Mouse (Mus musculus): Measurements from ENCODE around the gene Tirap. TPM values are rescaled to one million over a fixed set of nuclear protein-coding genes. Genes with fewer than 3 reads are reported as not detected.

The Tirap gene
- total and polyA plus RNA-seq, 2 experiments from 2014 or later, result 5.5 to 13.2 TPM

DNA sequence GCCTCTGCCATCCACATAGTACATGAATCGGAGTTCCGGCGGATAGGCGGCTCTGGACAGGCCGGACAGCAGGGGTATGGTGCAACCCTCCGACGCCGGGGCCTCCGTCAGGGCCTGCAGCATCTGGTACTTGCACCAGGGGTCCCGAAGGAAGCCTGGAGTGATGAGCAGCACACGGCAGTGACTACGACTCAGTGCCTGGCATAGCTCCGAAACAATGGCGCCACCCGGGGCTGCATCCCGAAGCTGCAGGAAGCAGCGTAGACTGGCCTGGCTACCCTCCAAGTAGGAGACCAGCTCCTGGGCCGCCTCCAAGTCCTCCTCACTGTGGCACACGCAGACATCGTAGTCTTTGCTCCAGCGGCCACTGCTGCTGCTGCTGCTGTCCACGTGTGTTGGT is 11.4 kb downstream of the Tirap start:
- Histone ChIP-seq H3K4me3 (ENCODE audit: low read depth, low read length) (no peak overlapping the region), H3K9ac (replicated peaks; ENCODE audit: low read depth, low read length) (no peak overlapping the region), H3K4me1 (ENCODE audit: control insufficient read depth, insufficient read depth) (no peaks in the 10 kb centered on the region), H3K36me3 (replicated peaks; ENCODE audit: control insufficient read depth, insufficient read depth, low read length) (peaks cover 20% of the 10 kb centered on the region), H3K27ac (ENCODE audit: low read depth) (no peak overlapping the region), H3K9me3 (replicated peaks; ENCODE audit: control insufficient read depth, low read length) (no peaks in the 10 kb centered on the region), H3K4me2 (ENCODE audit: low read depth, low read length) (peak overlapping the region; percentile 14), H3K27me3 (ENCODE audit: control insufficient read depth, insufficient read depth, low read length) (no peaks in the 10 kb centered on the region)
- ATAC-seq (ENCODE audit: insufficient read depth, low read depth) (peak; percentile 72; the same call in 1 of the 2 replicates), DNase-seq (ENCODE audit: low spot score) (peak; percentile 65)
- TF ChIP-seq EP300 (IDR thresholded peaks at IDR 0.05; ENCODE audit: low read depth) (no peak), CTCF (IDR thresholded peaks at IDR 0.05; ENCODE audit: low read depth) (no peak)
- whole genome bisulfite sequencing, result 45% methylated on average over 22 of the region's 22 CpGs

DNA sequence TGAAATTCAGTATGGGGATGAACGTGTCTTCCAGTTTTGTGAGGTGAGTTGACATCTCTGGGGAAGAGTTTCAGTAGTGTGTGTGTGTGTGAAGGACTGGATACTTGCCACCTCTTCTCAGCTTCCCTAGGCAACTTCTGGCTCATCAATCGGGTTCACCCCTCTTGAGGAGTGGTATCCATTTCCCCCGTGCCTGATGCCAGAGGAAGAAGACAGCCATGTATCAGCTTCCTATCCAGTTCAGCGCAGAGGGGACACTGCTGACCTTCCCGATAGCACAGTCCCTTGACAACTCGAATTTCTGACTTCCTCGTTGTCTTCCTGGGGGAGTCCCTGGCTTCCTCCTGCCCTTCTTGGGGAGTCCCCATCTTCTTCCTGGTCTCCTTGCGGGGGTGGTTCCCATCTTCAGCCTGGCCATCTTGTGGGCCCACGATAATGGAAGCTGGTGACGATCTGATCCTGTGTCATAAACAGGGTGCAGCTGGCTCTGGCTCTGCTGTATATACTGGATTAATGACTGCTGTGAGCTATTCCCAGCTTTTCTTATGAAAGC is 12.7 kb downstream of the Tirap start:
- WGBS, result 78% methylated on average over 10 of the region's 10 CpGs
- ATAC-seq (ENCODE audit: insufficient read depth, low read depth), result no peak
- H3K4me1 ChIP-seq (ENCODE audit: control insufficient read depth, insufficient read depth), result no peaks in the 10 kb centered on the region
- TF ChIP-seq EP300 (IDR thresholded peaks at IDR 0.05; ENCODE audit: low read depth) (no peak), CTCF (IDR thresholded peaks at IDR 0.05; ENCODE audit: low read depth) (no peak)
- DNase-seq (ENCODE audit: low spot score), result no peak
- H3K4me3 ChIP-seq (ENCODE audit: low read depth, low read length), result no peak overlapping the region
- H3K9me3 ChIP-seq (replicated peaks; ENCODE audit: control insufficient read depth, low read length), result no peaks in the 10 kb centered on the region
- peaks cover 20% of the 10 kb centered on the region for H3K36me3 ChIP-seq (replicated peaks; ENCODE audit: control insufficient read depth, insufficient read depth, low read length)
- H3K4me2 ChIP-seq (ENCODE audit: low read depth, low read length), result no peak overlapping the region
- H3K27ac ChIP-seq (ENCODE audit: low read depth), result no peak overlapping the region
- H3K27me3 ChIP-seq (ENCODE audit: control insufficient read depth, insufficient read depth, low read length), result no peaks in the 10 kb centered on the region
- no peak overlapping the region for H3K9ac ChIP-seq (replicated peaks; ENCODE audit: low read depth, low read length)

DNA sequence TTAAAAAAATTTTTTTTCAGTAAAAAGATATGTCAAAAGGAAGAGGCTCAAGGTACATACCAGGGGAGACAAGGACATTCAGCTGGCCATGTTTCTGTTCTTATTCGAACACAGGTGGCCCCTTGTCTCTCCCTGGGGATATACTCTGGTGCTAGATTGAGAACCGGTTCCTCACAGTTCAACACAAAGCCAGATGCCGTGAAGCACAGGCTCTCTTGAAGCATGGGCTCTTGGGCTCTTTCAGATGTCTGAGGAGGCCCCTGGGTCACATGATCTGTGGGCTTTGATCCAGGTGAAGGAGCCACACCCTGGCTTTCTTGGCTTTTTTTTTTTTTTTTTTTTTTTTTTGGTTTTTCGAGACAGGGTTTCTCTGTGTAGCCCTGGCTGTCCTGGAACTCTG is 13.7 kb downstream of the Tirap start:
- 73% methylated on average over 4 of the region's 4 CpGs for WGBS
- Histone ChIP-seq H3K27ac (ENCODE audit: low read depth) (no peak overlapping the region), H3K27me3 (ENCODE audit: control insufficient read depth, insufficient read depth, low read length) (no peaks in the 10 kb centered on the region), H3K4me2 (ENCODE audit: low read depth, low read length) (no peak overlapping the region), H3K36me3 (replicated peaks; ENCODE audit: control insufficient read depth, insufficient read depth, low read length) (peaks cover 18% of the 10 kb centered on the region), H3K9ac (replicated peaks; ENCODE audit: low read depth, low read length) (no peak overlapping the region), H3K4me1 (ENCODE audit: control insufficient read depth, insufficient read depth) (no peaks in the 10 kb centered on the region), H3K4me3 (ENCODE audit: low read depth, low read length) (no peak overlapping the region), H3K9me3 (replicated peaks; ENCODE audit: control insufficient read depth, low read length) (no peaks in the 10 kb centered on the region)
- TF ChIP-seq CTCF (IDR thresholded peaks at IDR 0.05; ENCODE audit: low read depth), result no peak
- no peak for TF ChIP-seq EP300 (IDR thresholded peaks at IDR 0.05; ENCODE audit: low read depth)
- ATAC-seq (ENCODE audit: insufficient read depth, low read depth) (no peak), DNase-seq (ENCODE audit: low spot score) (no peak)

DNA sequence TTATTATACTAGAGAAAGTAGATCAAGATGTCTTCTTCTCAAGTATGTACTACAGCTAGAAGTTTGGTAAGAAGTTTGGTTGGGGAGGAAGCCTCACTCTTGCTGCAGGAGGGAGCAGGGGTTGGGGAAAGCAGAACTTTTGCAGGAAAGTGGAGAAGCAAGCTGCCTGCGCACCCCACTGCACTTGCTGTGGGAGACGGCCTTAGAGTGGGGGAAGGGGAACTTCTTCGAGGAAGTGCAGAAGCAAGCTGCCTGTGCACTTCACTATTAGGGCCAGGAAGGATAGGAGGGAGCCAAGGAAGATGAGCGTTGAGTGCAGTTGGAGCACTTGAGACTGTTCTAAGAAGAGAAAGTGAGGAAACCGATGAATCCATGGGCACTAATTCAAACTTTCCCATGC is 16.7 kb downstream of the Tirap start:
- ATAC-seq (ENCODE audit: insufficient read depth, low read depth), result no peak

DNA sequence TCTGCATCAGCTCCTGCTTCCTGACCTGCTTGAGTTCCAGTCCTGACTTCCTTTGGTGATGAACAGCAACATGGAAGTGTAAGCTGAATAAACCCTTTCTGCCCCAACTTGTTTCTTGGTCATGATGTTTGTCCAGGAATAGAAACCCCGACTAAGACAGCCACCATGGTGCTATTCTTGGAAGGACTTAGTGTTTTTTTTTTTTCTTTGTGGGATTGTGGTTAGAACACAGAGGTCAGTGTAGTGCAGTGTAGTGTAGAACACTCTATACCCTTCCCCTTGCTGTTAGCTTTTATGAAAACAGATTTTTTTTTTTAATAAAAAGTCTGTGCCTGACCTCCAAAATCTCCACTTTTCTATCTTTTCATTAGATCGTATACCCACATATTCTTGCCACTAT is 17.3 kb downstream of the Tirap start:
- no peak for TF ChIP-seq EP300 (IDR thresholded peaks at IDR 0.05; ENCODE audit: low read depth)
- no peak for TF ChIP-seq CTCF (IDR thresholded peaks at IDR 0.05; ENCODE audit: low read depth)
- ATAC-seq (ENCODE audit: insufficient read depth, low read depth), result no peak
- Histone ChIP-seq H3K27ac (ENCODE audit: low read depth) (no peak overlapping the region), H3K4me3 (ENCODE audit: low read depth, low read length) (no peak overlapping the region), H3K4me1 (ENCODE audit: control insufficient read depth, insufficient read depth) (no peaks in the 10 kb centered on the region), H3K9ac (replicated peaks; ENCODE audit: low read depth, low read length) (no peak overlapping the region), H3K27me3 (ENCODE audit: control insufficient read depth, insufficient read depth, low read length) (no peaks in the 10 kb centered on the region), H3K4me2 (ENCODE audit: low read depth, low read length) (no peak overlapping the region), H3K9me3 (replicated peaks; ENCODE audit: control insufficient read depth, low read length) (no peaks in the 10 kb centered on the region), H3K36me3 (replicated peaks; ENCODE audit: control insufficient read depth, insufficient read depth, low read length) (no peaks in the 10 kb centered on the region; the same call in 1 of the 2 replicates)
- no peak for DNase-seq (ENCODE audit: low spot score)
- WGBS, result 47% methylated on average over 2 of the region's 2 CpGs

More for the DNA sequence above, 16.7 kb downstream of the Tirap start:
- 69% methylated on average over 5 of the region's 5 CpGs for WGBS
- H3K27me3 ChIP-seq (ENCODE audit: control insufficient read depth, insufficient read depth, low read length), result no peaks in the 10 kb centered on the region
- H3K4me3 ChIP-seq (ENCODE audit: low read depth, low read length), result no peak overlapping the region
- no peaks in the 10 kb centered on the region for H3K4me1 ChIP-seq (ENCODE audit: control insufficient read depth, insufficient read depth)
- no peaks in the 10 kb centered on the region; the same call in 1 of the 2 replicates for H3K36me3 ChIP-seq (replicated peaks; ENCODE audit: control insufficient read depth, insufficient read depth, low read length)
- no peak overlapping the region for H3K9ac ChIP-seq (replicated peaks; ENCODE audit: low read depth, low read length)
- TF ChIP-seq EP300 (IDR thresholded peaks at IDR 0.05; ENCODE audit: low read depth) (no peak), CTCF (IDR thresholded peaks at IDR 0.05; ENCODE audit: low read depth) (no peak)
- no peak overlapping the region for H3K27ac ChIP-seq (ENCODE audit: low read depth)
- no peak for DNase-seq (ENCODE audit: low spot score)
- H3K9me3 ChIP-seq (replicated peaks; ENCODE audit: control insufficient read depth, low read length), result no peaks in the 10 kb centered on the region
- H3K4me2 ChIP-seq (ENCODE audit: low read depth, low read length), result no peak overlapping the region

DNA sequence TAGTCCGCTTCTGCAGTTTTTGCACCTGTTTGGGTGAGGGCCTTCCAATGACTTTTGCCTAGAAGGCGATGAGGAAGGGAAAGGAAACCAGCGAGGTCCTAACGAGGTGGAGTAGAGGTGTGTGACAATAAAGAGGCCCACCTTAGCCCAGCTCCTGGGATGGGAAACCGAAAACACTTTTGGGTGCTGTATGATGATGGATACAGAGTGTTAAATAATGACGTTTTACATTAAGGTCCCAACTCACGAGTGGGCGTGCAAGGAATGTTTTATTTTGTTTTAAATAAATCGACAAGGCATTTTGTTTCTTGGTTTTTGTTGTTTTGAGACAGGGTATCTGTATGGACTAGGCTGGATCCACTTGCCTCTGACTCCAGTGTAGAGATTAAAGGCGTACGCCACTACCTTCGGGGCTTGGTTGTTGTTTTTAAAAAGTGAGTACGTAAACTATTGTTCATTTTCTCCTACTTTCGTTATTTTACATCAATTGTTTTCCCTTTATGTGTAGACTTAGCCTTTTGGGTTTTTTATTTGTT is 23.9 kb downstream of the Tirap start:
- H3K9me3 ChIP-seq (replicated peaks; ENCODE audit: control insufficient read depth, low read length), result no peaks in the 10 kb centered on the region
- no peaks in the 10 kb centered on the region for H3K36me3 ChIP-seq (replicated peaks; ENCODE audit: control insufficient read depth, insufficient read depth, low read length)
- ATAC-seq (ENCODE audit: insufficient read depth, low read depth), result 0 out of 2 replicates have a peak, but pooled peaks have one; percentile 6
- no peaks in the 10 kb centered on the region for H3K27me3 ChIP-seq (ENCODE audit: control insufficient read depth, insufficient read depth, low read length)
- 41% methylated on average over 14 of the region's 14 CpGs for WGBS
- peak overlapping the region; percentile 77 for H3K4me2 ChIP-seq (ENCODE audit: low read depth, low read length)
- no peak for DNase-seq (ENCODE audit: low spot score)
- no peak overlapping the region for H3K27ac ChIP-seq (ENCODE audit: low read depth)
- H3K9ac ChIP-seq (replicated peaks; ENCODE audit: low read depth, low read length), result no peak overlapping the region
- peak overlapping the region; percentile 66 for H3K4me3 ChIP-seq (ENCODE audit: low read depth, low read length)
- H3K4me1 ChIP-seq (ENCODE audit: control insufficient read depth, insufficient read depth), result 0 out of 2 replicates have a peak, but pooled peaks cover 9% of the 10 kb centered on the region
- TF ChIP-seq EP300 (IDR thresholded peaks at IDR 0.05; ENCODE audit: low read depth), result no peak
- no peak for TF ChIP-seq CTCF (IDR thresholded peaks at IDR 0.05; ENCODE audit: low read depth)

Measured in heart, postnatal 0 days (tissue).